Mouse (Mus musculus) kidney, embryonic 14.5 days (tissue): Measurements from ENCODE around the gene Fam53a. TPM values are rescaled to one million over a fixed set of nuclear protein-coding genes. Genes with fewer than 3 reads are reported as not detected.

ENCODE experiments used
- polyA plus RNA-seq: library from polyadenylated mRNA; unstranded; fragments of >200 nt; fragmentation: Nextera tagmentation; extraction: Ambion mirVana; gene quantifications from 2 replicates; pipeline ENCODE4 v1.2.1, GENCODE M21; 2014

The Fam53a gene
- polyA plus RNA-seq, 1 experiment from 2014 or later = 69.4 TPM

Other genes starting within 250 kb of the Fam53a start
- gene Nkx1-1, start 195.7 kb downstream of the Fam53a start, polyA plus RNA-seq = not detected in 2 replicates
- 0.57 and 1.0 TPM in 2 replicates for gene Gm9903, start 290 bp upstream of the Fam53a start, polyA plus RNA-seq
- gene Slbp, start 22.9 kb upstream of the Fam53a start, polyA plus RNA-seq = 261 TPM in 2 replicates
- 175 and 205 TPM in 2 replicates for gene Tacc3, start 28.5 kb upstream of the Fam53a start, polyA plus RNA-seq
- gene Tmem129, start 28.8 kb upstream of the Fam53a start, polyA plus RNA-seq = 32.3 and 37.7 TPM in 2 replicates
- 9.6 and 13.8 TPM in 2 replicates for gene Fgfr3, start 92.0 kb upstream of the Fam53a start, polyA plus RNA-seq
- gene Letm1, start 153.2 kb upstream of the Fam53a start, polyA plus RNA-seq = 30.2 and 51.1 TPM in 2 replicates
- 49.2 and 68.7 TPM in 2 replicates for gene Nsd2, start 191.1 kb upstream of the Fam53a start, polyA plus RNA-seq